Mouse (Mus musculus) kidney, postnatal 4 days (tissue): Measurements from ENCODE around the gene Fam98b.

ENCODE experiments used
- DNase-seq, 2 experiments: peaks; one replicate each; pipeline ENCODE4 v3.0.0; 2021; ENCODE audit warnings: mixed read lengths in 2 of 2

Gene Fam98b

DNA sequence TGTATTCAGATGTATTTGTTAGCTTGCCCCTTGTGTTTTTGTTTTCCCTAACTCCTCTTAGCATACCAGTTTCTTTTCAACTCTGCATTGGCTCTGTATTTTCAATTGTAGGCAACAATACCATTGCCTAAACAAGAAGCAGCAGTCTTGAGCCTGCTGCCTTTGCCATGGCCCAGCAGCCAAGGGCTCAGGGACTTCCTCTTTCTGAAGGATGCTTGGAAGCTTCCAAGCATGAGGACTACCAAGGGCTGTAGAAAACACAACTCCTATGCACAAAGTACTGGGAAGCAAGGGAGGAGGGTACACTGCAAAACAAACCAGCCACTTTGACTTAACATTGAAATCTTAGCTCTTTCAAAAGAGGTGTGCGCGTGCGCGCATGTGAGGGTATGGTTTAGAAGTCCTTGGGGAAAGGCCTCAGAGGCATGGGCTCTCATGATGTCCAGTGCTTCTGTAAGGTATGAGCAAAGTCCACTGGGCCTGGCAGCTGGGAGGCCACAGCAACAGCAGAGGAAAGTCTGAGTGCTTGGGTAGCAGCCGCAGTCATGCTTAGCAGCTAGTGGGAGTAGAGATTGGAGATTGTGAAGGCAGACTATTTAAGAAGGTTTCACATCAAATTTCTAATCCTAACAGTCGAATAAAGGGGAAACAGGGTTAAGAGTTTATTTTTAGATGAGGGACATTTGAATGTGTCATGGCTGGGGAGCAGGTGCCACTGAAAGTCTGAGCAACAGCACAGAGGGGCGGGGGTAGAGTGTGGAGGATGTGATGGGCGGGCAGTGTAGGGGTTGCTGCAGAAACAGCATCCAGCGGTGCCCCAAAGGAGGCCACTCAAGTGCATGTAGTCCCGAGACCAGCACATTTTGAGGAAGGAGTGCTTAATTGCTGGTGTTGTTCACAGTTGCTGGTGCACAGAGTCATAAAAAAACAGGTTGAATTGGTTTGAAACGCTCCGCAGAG, 54.1 kb downstream of the Fam98b start:
- no peak for DNase-seq

GRCm38 (mm10) chr2:117304941-117305340, 55.4 kb downstream of the Fam98b start:
- no peak for DNase-seq

DNA sequence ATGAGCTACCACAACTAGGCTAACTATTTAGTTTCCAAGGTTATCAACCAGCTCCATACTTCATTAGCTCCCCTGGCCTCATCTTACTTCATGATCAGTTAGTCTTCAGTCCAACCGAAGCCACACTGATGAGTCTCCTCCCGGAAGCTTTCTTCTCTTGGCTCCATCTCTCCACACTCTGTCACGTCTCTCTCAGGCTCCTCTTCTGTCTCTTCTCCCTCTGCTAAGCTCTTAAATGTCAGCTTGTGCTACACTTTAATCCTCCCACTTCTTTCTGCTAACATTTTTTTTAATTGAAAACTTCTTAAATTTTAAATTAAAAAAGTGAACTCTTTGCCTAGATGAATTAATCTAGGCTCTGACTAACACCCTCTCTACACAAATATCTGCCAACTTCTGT, 58.4 kb downstream of the Fam98b start:
- no peak for DNase-seq

- no peak for DNase-seq
Measured at GRCm38 (mm10) chr2:117309046-117309445, 59.5 kb downstream of the Fam98b start.

- no peak for DNase-seq
Measured at GRCm38 (mm10) chr2:117311349-117311748, 61.8 kb downstream of the Fam98b start.

DNA sequence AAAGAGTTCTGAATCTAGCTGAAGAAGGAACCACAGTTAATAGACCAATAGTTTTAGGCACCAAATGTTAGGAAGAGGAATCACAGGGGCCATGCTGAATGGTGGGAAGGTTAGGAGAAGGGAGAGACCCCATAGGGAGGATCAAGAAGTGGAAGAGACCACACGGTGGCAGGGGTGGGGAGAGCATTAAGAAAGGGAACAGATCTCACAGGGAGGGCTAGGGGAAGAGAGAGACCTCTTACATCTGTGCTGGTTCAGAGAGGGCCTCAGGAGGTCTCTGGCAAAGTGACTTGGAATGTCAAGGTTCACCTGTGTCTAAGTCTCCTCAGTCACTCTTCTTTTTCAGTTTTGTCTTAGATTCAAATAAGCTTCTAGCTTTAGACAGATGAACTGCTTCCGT, 62.5 kb downstream of the Fam98b start:
- no peak for DNase-seq

GRCm38 (mm10) chr2:117312441-117312895, 62.9 kb downstream of the Fam98b start:
- no peak for DNase-seq

- DNase-seq: no peak
Measured at GRCm38 (mm10) chr2:117313586-117314235, 64.2 kb downstream of the Fam98b start.

- no peak for DNase-seq
Measured at GRCm38 (mm10) chr2:117318991-117319390, 69.5 kb downstream of the Fam98b start.
